ENCODE assay signal across 24 mouse cellular contexts in the genomic region with DNA sequence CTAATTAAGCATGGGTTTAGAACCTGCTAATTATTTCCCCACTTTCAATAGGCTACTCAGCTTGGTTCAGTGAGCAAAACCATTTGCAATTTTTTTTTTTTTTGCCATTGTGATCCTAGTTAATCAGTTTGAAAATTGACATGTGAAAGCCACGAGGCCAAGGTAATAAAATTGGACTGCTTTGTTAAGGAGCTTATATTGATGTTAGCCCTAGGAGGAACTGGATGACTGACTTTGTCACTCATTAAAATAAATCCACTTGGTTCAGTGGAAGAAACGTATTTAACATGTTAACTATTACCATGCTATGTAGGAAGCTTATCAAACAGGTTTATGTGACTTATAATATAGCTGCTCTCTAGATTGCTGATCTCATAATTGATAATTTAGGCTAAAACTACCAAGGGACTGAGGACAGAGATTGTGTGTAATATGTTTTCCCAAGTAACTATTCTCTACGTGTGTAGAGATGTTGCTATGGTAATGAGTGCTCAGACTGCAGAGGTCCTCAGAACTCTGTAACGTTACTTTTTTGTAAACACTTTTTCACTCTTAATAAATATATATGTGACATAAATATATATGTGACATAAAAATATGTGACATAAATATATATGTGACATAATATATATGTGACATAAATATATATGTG.
DNase-seq lines count a peak whose midpoint lies in the region; ATAC-seq lines count a peak whose summit lies in the region.
"Had no signal": no experiment of that assay in that cellular context is flagged by ENCODE, and none has a peak within 500 bp of the region (broad histone marks: within the 10 kb centered on the region; RNA-seq: fewer than 3 reads in every experiment).

No protein-coding gene starts in this region.

- no peaks in the 10 kb centered on the region for H3K27me3 ChIP-seq in forebrain, embryonic 14.5 days (replicated peaks; ENCODE audit: control insufficient read depth, insufficient read depth, low read length)
- peaks cover 53% of the 10 kb centered on the region for H3K27me3 ChIP-seq in forebrain, embryonic 10.5 days (ENCODE audit: poor library complexity, severe bottlenecking)
- no peaks in the 10 kb centered on the region for H3K27me3 ChIP-seq in midbrain, embryonic 14.5 days (ENCODE audit: control insufficient read depth, insufficient read depth, low read length)
- no peaks in the 10 kb centered on the region for H3K27me3 ChIP-seq in midbrain, embryonic 10.5 days (ENCODE audit: low read depth, poor library complexity, severe bottlenecking)
- H3K27me3 ChIP-seq in kidney, embryonic 16.5 days (ENCODE audit: insufficient read depth, low read length): no peaks in the 10 kb centered on the region
- H3K27me3 ChIP-seq: embryonic facial prominence, embryonic 15.5 days; limb, embryonic 12.5 days; midbrain, embryonic 12.5 days; neural tube, embryonic 13.5 days had no signal

- no peak overlapping the region for H3K4me2 ChIP-seq in forebrain, embryonic 14.5 days (ENCODE audit: low read length)
- no peak overlapping the region for H3K4me2 ChIP-seq in midbrain, embryonic 14.5 days (ENCODE audit: low read length)
- H3K4me2 ChIP-seq in kidney, embryonic 16.5 days (replicated peaks; ENCODE audit: low read depth, low read length): no peak overlapping the region
- H3K4me2 ChIP-seq: embryonic facial prominence, embryonic 15.5 days; heart, embryonic 11.5 days; limb, embryonic 12.5 days; liver, embryonic 11.5 days; midbrain, embryonic 12.5 days; neural tube, embryonic 13.5 days had no signal

- H3K9ac ChIP-seq in forebrain, embryonic 14.5 days (ENCODE audit: low read length): no peak overlapping the region
- H3K9ac ChIP-seq in midbrain, embryonic 14.5 days (replicated peaks; ENCODE audit: low read length): no peak overlapping the region
- H3K9ac ChIP-seq in kidney, embryonic 16.5 days (replicated peaks; ENCODE audit: low read length): no peak overlapping the region
- H3K9ac ChIP-seq: embryonic facial prominence, embryonic 15.5 days; limb, embryonic 12.5 days; liver, postnatal 0 days; midbrain, embryonic 12.5 days; neural tube, embryonic 13.5 days had no signal

- H3K9me3 ChIP-seq in forebrain, embryonic 14.5 days (replicated peaks; ENCODE audit: control insufficient read depth, low read length): no peaks in the 10 kb centered on the region
- no peaks in the 10 kb centered on the region for H3K9me3 ChIP-seq in forebrain, embryonic 10.5 days
- no peaks in the 10 kb centered on the region for H3K9me3 ChIP-seq in midbrain, embryonic 14.5 days (ENCODE audit: control insufficient read depth, low read length)
- no peaks in the 10 kb centered on the region for H3K9me3 ChIP-seq in midbrain, embryonic 10.5 days (replicated peaks)
- no peaks in the 10 kb centered on the region for H3K9me3 ChIP-seq in kidney, embryonic 16.5 days (ENCODE audit: low read length)
- H3K9me3 ChIP-seq: embryonic facial prominence, embryonic 15.5 days; limb, embryonic 12.5 days; midbrain, embryonic 12.5 days; neural tube, embryonic 13.5 days had no signal

- peak; percentile 33 for DNase-seq in forebrain, embryonic 14.5 days (ENCODE audit: low spot score)
- DNase-seq in forebrain, embryonic 10.5 days (ENCODE audit: extremely low spot score, low spot score): no peak
- DNase-seq in midbrain, embryonic 14.5 days: peak; percentile 25
- DNase-seq in midbrain, embryonic 10.5 days (ENCODE audit: low spot score): no peak
- no peak for DNase-seq in lung, postnatal 4 days
- no peak for DNase-seq in adrenal gland, adult 8-10 months
- DNase-seq: adrenal gland, postnatal 36 days; cerebellum, adult 11 months; cerebellum, adult 9-11 months; gastrocnemius, postnatal 14 days; heart, adult 11 months; liver, postnatal 0 days; right cerebral cortex, adult 18-20 months; thymus, adult 18-20 months; thymus, postnatal 4 days had no signal

- H3K36me3 ChIP-seq in forebrain, embryonic 14.5 days (ENCODE audit: control insufficient read depth, insufficient read depth, low read length): no peaks in the 10 kb centered on the region
- H3K36me3 ChIP-seq in forebrain, embryonic 10.5 days (replicated peaks): no peaks in the 10 kb centered on the region
- H3K36me3 ChIP-seq in midbrain, embryonic 14.5 days (ENCODE audit: control insufficient read depth, insufficient read depth, low read length): no peaks in the 10 kb centered on the region
- H3K36me3 ChIP-seq in midbrain, embryonic 10.5 days: no peaks in the 10 kb centered on the region
- H3K36me3 ChIP-seq in kidney, embryonic 16.5 days (ENCODE audit: insufficient read depth, low read length): no peaks in the 10 kb centered on the region
- H3K36me3 ChIP-seq: embryonic facial prominence, embryonic 15.5 days; limb, embryonic 12.5 days; midbrain, embryonic 12.5 days; neural tube, embryonic 13.5 days had no signal

- WGBS in forebrain, embryonic 14.5 days: 16% methylated on average over 4 of the region's 4 CpGs
- WGBS in forebrain, embryonic 10.5 days: 55% methylated on average over 4 of the region's 4 CpGs
- 49% methylated on average over 4 of the region's 4 CpGs for WGBS in midbrain, embryonic 14.5 days
- 77% methylated on average over 4 of the region's 4 CpGs for WGBS in midbrain, embryonic 10.5 days
- 44% methylated on average over 4 of the region's 4 CpGs for WGBS in kidney, embryonic 16.5 days

- peak; percentile 37 for ATAC-seq in forebrain, embryonic 14.5 days
- no peak for ATAC-seq in midbrain, embryonic 14.5 days (ENCODE audit: low FRiP score, low TSS enrichment)
- peak; percentile 88 for ATAC-seq in kidney, embryonic 16.5 days (ENCODE audit: low FRiP score, low TSS enrichment)
- ATAC-seq: hindbrain, postnatal 0 days; liver, postnatal 0 days; lung, postnatal 0 days had no signal

- no peak overlapping the region for H3K4me3 ChIP-seq in forebrain, embryonic 14.5 days (ENCODE audit: low read depth, low read length)
- no peak overlapping the region for H3K4me3 ChIP-seq in forebrain, embryonic 10.5 days
- H3K4me3 ChIP-seq in midbrain, embryonic 14.5 days (replicated peaks; ENCODE audit: low read depth, low read length): no peak overlapping the region
- H3K4me3 ChIP-seq in midbrain, embryonic 10.5 days: no peak overlapping the region
- H3K4me3 ChIP-seq in kidney, embryonic 16.5 days (ENCODE audit: low read length): no peak overlapping the region
- H3K4me3 ChIP-seq: embryonic facial prominence, embryonic 15.5 days; limb, embryonic 12.5 days; midbrain, embryonic 12.5 days; neural tube, embryonic 13.5 days had no signal

- no peak overlapping the region for H3K27ac ChIP-seq in forebrain, embryonic 14.5 days (ENCODE audit: low read depth, low read length)
- H3K27ac ChIP-seq in forebrain, embryonic 10.5 days: no peak overlapping the region
- no peak overlapping the region for H3K27ac ChIP-seq in midbrain, embryonic 14.5 days (replicated peaks; ENCODE audit: low read depth, low read length)
- H3K27ac ChIP-seq in midbrain, embryonic 10.5 days (replicated peaks): no peak overlapping the region
- H3K27ac ChIP-seq in kidney, embryonic 16.5 days (ENCODE audit: low read length): no peak overlapping the region
- H3K27ac ChIP-seq: embryonic facial prominence, embryonic 15.5 days; hindbrain, postnatal 0 days; limb, embryonic 12.5 days; midbrain, embryonic 12.5 days; neural tube, embryonic 13.5 days had no signal

- no peaks in the 10 kb centered on the region for H3K4me1 ChIP-seq in forebrain, embryonic 14.5 days (ENCODE audit: control insufficient read depth, insufficient read depth, low read length)
- peaks cover 15% of the 10 kb centered on the region for H3K4me1 ChIP-seq in forebrain, embryonic 10.5 days
- H3K4me1 ChIP-seq in midbrain, embryonic 14.5 days (ENCODE audit: control insufficient read depth, insufficient read depth, low read length): no peaks in the 10 kb centered on the region
- no peaks in the 10 kb centered on the region for H3K4me1 ChIP-seq in midbrain, embryonic 10.5 days
- H3K4me1 ChIP-seq in kidney, embryonic 16.5 days (ENCODE audit: insufficient read depth, low read length): no peaks in the 10 kb centered on the region
- H3K4me1 ChIP-seq: embryonic facial prominence, embryonic 15.5 days; midbrain, embryonic 12.5 days; neural tube, embryonic 13.5 days had no signal

Comparison
In these comparisons a context has a peak if more than half of its experiments do, and no peak if none do; other contexts are left out.
1. DNase-seq: peak in forebrain, embryonic 14.5 days (single experiment) and midbrain, embryonic 14.5 days (single experiment); none in forebrain, embryonic 10.5 days (single experiment), midbrain, embryonic 10.5 days (single experiment), lung, postnatal 4 days (0 of 2) and adrenal gland, adult 8-10 months (single experiment).